Mouse (Mus musculus) ovary, postnatal 36 days (tissue): Measurements from ENCODE around the gene Rpl7l1.
A peak's percentile ranks its signal among the peaks of the same experiment; 100 is the strongest.
"Not testable (repeated sequence)": the region's sequence is repeated elsewhere in the genome, so short reads cannot be mapped to it uniquely, and the experiment has no call there.

Source experiments
- DNase-seq: peaks from one replicate; pipeline ENCODE4 v3.0.0; 2022; ENCODE audit warnings: low spot score, mixed read lengths

The Rpl7l1 gene

GRCm38 (mm10) chr17:46775070-46775469 lies 7.4 kb downstream of the Rpl7l1 start:
- DNase-seq, result no peak

- no peak for DNase-seq
Measured at GRCm38 (mm10) chr17:46774131-46774472, 8.4 kb downstream of the Rpl7l1 start.

GRCm38 (mm10) chr17:46773278-46774130 lies 9.0 kb downstream of the Rpl7l1 start:
- DNase-seq, result no peak

GRCm38 (mm10) chr17:46772404-46773277 lies 9.8 kb downstream of the Rpl7l1 start, which contains the start of gene 2310039H08Rik:
2310039H08Rik (plus strand) TSS chr17:46772635.
- peak; percentile 81 for DNase-seq

- no peak for DNase-seq
Measured at GRCm38 (mm10) chr17:46772038-46772403, 10.5 kb downstream of the Rpl7l1 start.

- DNase-seq, result no peak
Measured at GRCm38 (mm10) chr17:46771616-46772015, 10.9 kb downstream of the Rpl7l1 start.

- no peak for DNase-seq
Measured at GRCm38 (mm10) chr17:46771025-46771424, 11.4 kb downstream of the Rpl7l1 start.

GRCm38 (mm10) chr17:46770546-46770945 lies 11.9 kb downstream of the Rpl7l1 start:
- no peak for DNase-seq

GRCm38 (mm10) chr17:46767868-46768267 lies 14.6 kb downstream of the Rpl7l1 start:
- no peak for DNase-seq

- DNase-seq, result not testable (repeated sequence)
Measured at GRCm38 (mm10) chr17:46764916-46765315, 17.6 kb downstream of the Rpl7l1 start.

GRCm38 (mm10) chr17:46763544-46763943 lies 18.9 kb downstream of the Rpl7l1 start, which contains the start of gene Ptcra:
Ptcra (minus strand) TSS chr17:46763712.
- DNase-seq, result no peak

- DNase-seq, result no peak
Measured at GRCm38 (mm10) chr17:46758753-46759152, 23.7 kb downstream of the Rpl7l1 start.

GRCm38 (mm10) chr17:46751794-46752556 lies 30.5 kb downstream of the Rpl7l1 start, which contains the start of gene Cnpy3:
Cnpy3 (minus strand) TSS chr17:46752214.
- peak; percentile 96 for DNase-seq

GRCm38 (mm10) chr17:46751056-46751793 lies 31.2 kb downstream of the Rpl7l1 start:
- no peak for DNase-seq

- no peak for DNase-seq
Measured at GRCm38 (mm10) chr17:46750580-46750979, 31.9 kb downstream of the Rpl7l1 start.

GRCm38 (mm10) chr17:46749282-46749681 lies 33.2 kb downstream of the Rpl7l1 start:
- no peak for DNase-seq

GRCm38 (mm10) chr17:46747806-46748205 lies 34.7 kb downstream of the Rpl7l1 start:
- no peak for DNase-seq

- no peak for DNase-seq
Measured at GRCm38 (mm10) chr17:46747234-46747633, 35.2 kb downstream of the Rpl7l1 start.

GRCm38 (mm10) chr17:46745506-46745905 lies 37.0 kb downstream of the Rpl7l1 start:
- DNase-seq, result no peak

- DNase-seq, result no peak
Measured at GRCm38 (mm10) chr17:46742986-46743385, 39.5 kb downstream of the Rpl7l1 start.

- DNase-seq, result no peak
Measured at GRCm38 (mm10) chr17:46741305-46741704, 41.2 kb downstream of the Rpl7l1 start.
